Mouse (Mus musculus) erythroblast, embryonic 14.5 days (primary cell): ENCODE data around the gene Ntrk3.

Source experiments
- GATA1 ChIP-seq: IDR thresholded peaks from 2 replicates; pipeline ENCODE4 v1.6.1; 2012; ENCODE audit warnings: low read length, inconsistent platforms, mixed read lengths
- TAL1 ChIP-seq: IDR thresholded peaks from 3 replicates; pipeline ENCODE4 v1.6.1; 2012; ENCODE audit warnings: low read length, inconsistent platforms, mixed read lengths

DNA sequence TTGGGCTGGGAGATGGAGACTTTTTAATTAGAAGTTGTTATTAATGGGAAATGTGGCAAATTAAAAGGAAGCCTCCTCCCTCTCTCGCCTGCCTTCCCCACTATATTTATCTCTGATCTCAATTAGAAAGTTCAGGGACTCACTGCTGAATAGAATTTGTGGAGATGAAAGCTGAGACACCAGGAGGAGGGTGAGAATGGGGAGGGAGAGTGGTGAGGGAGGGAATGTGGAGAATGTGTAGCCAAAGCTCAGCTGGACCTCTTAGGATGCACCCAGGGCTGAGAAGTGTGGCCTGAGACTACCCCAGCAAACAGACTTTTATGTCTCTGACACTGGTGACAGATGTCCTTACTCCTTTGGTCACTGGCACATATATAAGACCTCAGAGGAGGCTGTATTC lies 86.3 kb downstream of the Ntrk3 start:
- no peak for TF ChIP-seq TAL1
- no peak for TF ChIP-seq GATA1
